Mouse (Mus musculus): ENCODE measurements around the gene Map3k1.

The Map3k1 gene

GRCm38 (mm10) chr13:111791596-111791995 lies 17.2 kb downstream of the Map3k1 start:
- DNase-seq (ENCODE audit: low spot score in 2 of 2), result no peak

- no peak for DNase-seq (ENCODE audit: low spot score in 2 of 2)
Measured at GRCm38 (mm10) chr13:111789420-111790065, 19.2 kb downstream of the Map3k1 start.

GRCm38 (mm10) chr13:111788882-111789281 lies 19.9 kb downstream of the Map3k1 start:
- DNase-seq (ENCODE audit: low spot score in 2 of 2), result no peak

- peak; percentile 64 to 77 for DNase-seq (ENCODE audit: low spot score in 2 of 2)
Measured at GRCm38 (mm10) chr13:111787857-111788619, 20.8 kb downstream of the Map3k1 start.

GRCm38 (mm10) chr13:111786584-111786983 lies 22.2 kb downstream of the Map3k1 start:
- no peak for DNase-seq (ENCODE audit: low spot score in 2 of 2)

- no peak for DNase-seq (ENCODE audit: low spot score in 2 of 2)
Measured at GRCm38 (mm10) chr13:111783451-111783850, 25.3 kb downstream of the Map3k1 start.

GRCm38 (mm10) chr13:111779471-111779870 lies 29.3 kb downstream of the Map3k1 start:
- no peak for DNase-seq (ENCODE audit: low spot score in 2 of 2)

- DNase-seq (ENCODE audit: low spot score in 2 of 2), result peak; percentile 36 to 45
Measured at GRCm38 (mm10) chr13:111778606-111779005, 30.2 kb downstream of the Map3k1 start.

- no peak for DNase-seq (ENCODE audit: low spot score in 2 of 2)
Measured at GRCm38 (mm10) chr13:111777865-111778264, 30.9 kb downstream of the Map3k1 start.

GRCm38 (mm10) chr13:111777179-111777578 lies 31.6 kb downstream of the Map3k1 start:
- no peak for DNase-seq (ENCODE audit: low spot score in 2 of 2)

- no peak for DNase-seq (ENCODE audit: low spot score in 2 of 2)
Measured at GRCm38 (mm10) chr13:111772075-111772474, 36.7 kb downstream of the Map3k1 start.

- peak; percentile 45 to 47 for DNase-seq (ENCODE audit: low spot score in 2 of 2)
Measured at GRCm38 (mm10) chr13:111771232-111771631, 37.6 kb downstream of the Map3k1 start.

- no peak for DNase-seq (ENCODE audit: low spot score in 2 of 2)
Measured at GRCm38 (mm10) chr13:111770776-111771175, 38.0 kb downstream of the Map3k1 start.

- DNase-seq (ENCODE audit: low spot score in 2 of 2), result no peak
Measured at GRCm38 (mm10) chr13:111762526-111762925, 46.3 kb downstream of the Map3k1 start.

GRCm38 (mm10) chr13:111756986-111757385 lies 51.8 kb downstream of the Map3k1 start:
- no peak for DNase-seq (ENCODE audit: low spot score in 2 of 2)

- no peak for DNase-seq (ENCODE audit: low spot score in 2 of 2)
Measured at GRCm38 (mm10) chr13:111755937-111756336, 52.9 kb downstream of the Map3k1 start.

GRCm38 (mm10) chr13:111755377-111755776 lies 53.4 kb downstream of the Map3k1 start:
- no peak for DNase-seq (ENCODE audit: low spot score in 2 of 2)

- DNase-seq (ENCODE audit: low spot score in 2 of 2), result no peak
Measured at GRCm38 (mm10) chr13:111753321-111753720, 55.5 kb downstream of the Map3k1 start.

- no peak for DNase-seq (ENCODE audit: low spot score in 2 of 2)
Measured at GRCm38 (mm10) chr13:111748301-111749062, 60.3 kb downstream of the Map3k1 start.

GRCm38 (mm10) chr13:111746831-111747230 lies 62.0 kb downstream of the Map3k1 start:
- no peak for DNase-seq (ENCODE audit: low spot score in 2 of 2)

- DNase-seq (ENCODE audit: low spot score in 2 of 2), result no peak
Measured at GRCm38 (mm10) chr13:111745216-111745615, 63.6 kb downstream of the Map3k1 start.

- no peak for DNase-seq (ENCODE audit: low spot score in 2 of 2)
Measured at GRCm38 (mm10) chr13:111744233-111745000, 64.4 kb downstream of the Map3k1 start.

All from spleen, postnatal 36 days (tissue).